Mouse (Mus musculus): ENCODE data around the gene Gm10272.
"Not testable (repeated sequence)": the region's sequence is repeated elsewhere in the genome, so short reads cannot be mapped to it uniquely, and the experiment has no call there.

Gm10272 gene

GRCm38 (mm10) chr10:77706326-77706725 is at the start of gene Gm10272:
Gene Gm10272, plus strand, starts transcription at chr10:77706626.
- no peak for DNase-seq (ENCODE audit: low read depth, low spot score)

GRCm38 (mm10) chr10:77658286-77658994 is 48.0 kb upstream of the Gm10272 start:
- no peak for DNase-seq (ENCODE audit: low read depth, low spot score)

GRCm38 (mm10) chr10:77663949-77664665 is 42.3 kb upstream of the Gm10272 start:
- no peak for DNase-seq (ENCODE audit: low read depth, low spot score)

- DNase-seq (ENCODE audit: low read depth, low spot score) = no peak
Observed at GRCm38 (mm10) chr10:77666342-77666741, 40.1 kb upstream of the Gm10272 start.

GRCm38 (mm10) chr10:77667402-77667801 is 39.0 kb upstream of the Gm10272 start:
- DNase-seq (ENCODE audit: low read depth, low spot score) = no peak

- DNase-seq (ENCODE audit: low read depth, low spot score) = no peak
Observed at GRCm38 (mm10) chr10:77670710-77671109, 35.7 kb upstream of the Gm10272 start.

GRCm38 (mm10) chr10:77671519-77671918 is 34.9 kb upstream of the Gm10272 start:
- no peak for DNase-seq (ENCODE audit: low read depth, low spot score)

- no peak for DNase-seq (ENCODE audit: low read depth, low spot score)
Observed at GRCm38 (mm10) chr10:77673765-77674164, 32.7 kb upstream of the Gm10272 start.

GRCm38 (mm10) chr10:77677562-77677961 is 28.9 kb upstream of the Gm10272 start:
- peak; percentile 18 for DNase-seq (ENCODE audit: low read depth, low spot score)

- DNase-seq (ENCODE audit: low read depth, low spot score) = no peak
Observed at GRCm38 (mm10) chr10:77682994-77683393, 23.4 kb upstream of the Gm10272 start.

- DNase-seq (ENCODE audit: low read depth, low spot score) = no peak
Observed at GRCm38 (mm10) chr10:77684181-77684580, 22.2 kb upstream of the Gm10272 start.

GRCm38 (mm10) chr10:77685895-77686664 is 20.3 kb upstream of the Gm10272 start, which contains the start of gene Tspear:
Gene Tspear, plus strand, starts transcription at chr10:77686569.
- no peak for DNase-seq (ENCODE audit: low read depth, low spot score)

GRCm38 (mm10) chr10:77687021-77687420 is 19.4 kb upstream of the Gm10272 start:
- no peak for DNase-seq (ENCODE audit: low read depth, low spot score)

- not testable (repeated sequence) for DNase-seq (ENCODE audit: low read depth, low spot score)
Observed at GRCm38 (mm10) chr10:77690356-77690807, 16.0 kb upstream of the Gm10272 start, which contains the start of gene Gm19402. Gene Gm19402, minus strand, starts transcription at chr10:77690757.

- no peak for DNase-seq (ENCODE audit: low read depth, low spot score)
Observed at GRCm38 (mm10) chr10:77697133-77697532, 9.3 kb upstream of the Gm10272 start, which contains the start of gene Gm9508. Gene Gm9508, minus strand, starts transcription at chr10:77697233.

GRCm38 (mm10) chr10:77709831-77710230 is 3.4 kb downstream of the Gm10272 start:
- no peak for DNase-seq (ENCODE audit: low read depth, low spot score)

- DNase-seq (ENCODE audit: low read depth, low spot score) = not testable (repeated sequence)
Observed at GRCm38 (mm10) chr10:77711157-77711556, 4.7 kb downstream of the Gm10272 start, which contains the start of gene Gm10024. Gene Gm10024, plus strand, starts transcription at chr10:77711457.

GRCm38 (mm10) chr10:77713734-77714133 is 7.3 kb downstream of the Gm10272 start:
- DNase-seq (ENCODE audit: low read depth, low spot score) = no peak

GRCm38 (mm10) chr10:77715507-77715906 is 9.1 kb downstream of the Gm10272 start, which contains the start of gene Gm10142:
Gene Gm10142, plus strand, starts transcription at chr10:77715807.
- DNase-seq (ENCODE audit: low read depth, low spot score) = no peak

GRCm38 (mm10) chr10:77720299-77720698 is 13.9 kb downstream of the Gm10272 start, which contains the start of gene Krtap12-1:
Gene Krtap12-1, plus strand, starts transcription at chr10:77720599.
- DNase-seq (ENCODE audit: low read depth, low spot score) = not testable (repeated sequence)

GRCm38 (mm10) chr10:77724855-77725254 is 18.4 kb downstream of the Gm10272 start:
- DNase-seq (ENCODE audit: low read depth, low spot score) = no peak

- DNase-seq (ENCODE audit: low read depth, low spot score) = no peak
Observed at GRCm38 (mm10) chr10:77726186-77726585, 19.8 kb downstream of the Gm10272 start, which contains the start of gene Gm10100. Gene Gm10100, plus strand, starts transcription at chr10:77726486.

Measured in CD4-positive helper T cell, adult 2 months (primary cell).